Mouse (Mus musculus): ENCODE results near the gene Otulin.

GRCm38 (mm10) chr15:27619683-27620082 lies 10.8 kb downstream of the Otulin start:
- TF ChIP-seq POLR2A (IDR thresholded peaks at IDR 0.05; ENCODE audit: low read depth, low read length) (no peak), CTCF (conservative IDR thresholded peaks at IDR 0.05; ENCODE audit: insufficient read depth, insufficient read length, low read depth, low read length) (no peak)

Measured in kidney, adult 2 months (tissue).